Mouse (Mus musculus) ES-E14 (cell line): ENCODE measurements at regions not wholly inside any gene's neighbourhood (a gene's known extent, or its start where the extent isn't known, plus 50 kb on each side); places are given as distances from the start of the nearest gene placed in this dataset.

Experiments
- CHD2 ChIP-seq: IDR thresholded peaks from 2 replicates; pipeline ENCODE4 v1.6.1; 2014; ENCODE audit warnings: mild to moderate bottlenecking, low read depth, low read length, inconsistent platforms
- HCFC1 ChIP-seq: IDR thresholded peaks from 2 replicates; pipeline ENCODE4 v1.6.1; 2012; ENCODE audit warnings: low read length, inconsistent platforms, borderline replicate concordance; ENCODE audit not compliant: insufficient read depth

GRCm38 (mm10) chr9:23064001-23064400, 158.9 kb upstream of the Bmper start:
- TF ChIP-seq CHD2 = no peak
- TF ChIP-seq HCFC1 = no peak
